Mouse (Mus musculus): ENCODE data around the gene Atxn7.

DNA sequence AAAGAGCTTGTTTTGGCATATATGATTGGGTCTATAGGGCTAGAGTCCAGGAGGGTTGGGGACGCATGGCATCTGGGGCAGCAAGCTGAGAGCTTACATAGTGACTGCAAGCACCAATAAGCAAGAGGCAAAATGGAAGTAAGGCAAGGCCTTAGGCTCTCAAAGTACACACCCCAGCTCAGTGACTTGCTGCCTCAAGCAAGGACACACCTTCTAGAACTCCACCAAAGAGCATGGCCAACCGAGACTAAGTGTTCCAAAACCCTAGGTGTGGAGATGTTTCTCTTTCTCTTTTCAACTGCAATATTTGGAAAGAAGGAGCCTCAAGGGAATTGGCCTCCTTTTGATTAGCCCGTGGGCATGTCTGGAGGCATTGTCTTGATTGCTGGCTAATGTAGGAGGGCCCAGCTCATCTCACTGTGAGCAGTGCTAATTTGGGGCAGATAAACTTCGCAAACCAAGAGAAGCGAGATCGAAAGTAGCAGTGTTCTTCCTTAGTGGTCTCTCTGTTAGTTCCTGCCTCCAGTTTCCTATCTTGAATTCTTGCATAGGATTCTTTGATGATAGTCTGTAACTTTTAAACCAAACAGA is 119.5 kb downstream of the Atxn7 start:
- TF ChIP-seq CTCF (IDR thresholded peaks at IDR 0.05; ENCODE audit: control insufficient read depth, insufficient read depth, low read length) (no peak), POLR2A (IDR thresholded peaks at IDR 0.05; ENCODE audit: borderline replicate concordance, control insufficient read depth, low read depth, low read length) (no peak)

All from bone marrow, adult 2 months (tissue).